Mouse (Mus musculus) kidney, adult 2 months (tissue): ENCODE measurements around the gene Vmn1r64. TPM values are rescaled to one million over a fixed set of nuclear protein-coding genes. Genes with fewer than 3 reads are reported as not detected.
"Not testable (repeated sequence)": the region's sequence is repeated elsewhere in the genome, so short reads cannot be mapped to it uniquely, and the experiment has no call there.

Experiments used
- DNase-seq: peaks from one replicate; pipeline ENCODE4 v3.0.0; 2021
- H3K27ac ChIP-seq: fragments of 200-500 bp; 2 replicates; pipeline ENCODE4 v1.5.1; 2012; ENCODE audit warnings: low read depth, low read length, control low read depth, inconsistent platforms; ENCODE audit not compliant: insufficient read depth
- H3K27me3 ChIP-seq: fragments of 200-500 bp; replicated peaks from 2 replicates; pipeline ENCODE4 v1.6.1; 2012; ENCODE audit warnings: mild to moderate bottlenecking, moderate library complexity, low read length, inconsistent platforms; ENCODE audit not compliant: control insufficient read depth, insufficient read depth
- H3K36me3 ChIP-seq: fragments of 200-500 bp; 2 replicates; pipeline ENCODE4 v1.6.1; 2012; ENCODE audit warnings: mild to moderate bottlenecking, moderate library complexity, low read length, inconsistent platforms; ENCODE audit not compliant: control insufficient read depth, insufficient read depth
- H3K4me1 ChIP-seq: fragments of 200-500 bp; 2 replicates; pipeline ENCODE4 v1.6.1; 2011; ENCODE audit warnings: low read length; ENCODE audit not compliant: control insufficient read depth, insufficient read depth
- H3K4me3 ChIP-seq: fragments of 200-500 bp; 2 replicates; pipeline ENCODE4 v1.5.1; 2011; ENCODE audit warnings: mild to moderate bottlenecking, low read depth, low read length, control low read depth; ENCODE audit not compliant: insufficient read depth
- CTCF ChIP-seq: fragments of 200-500 bp; conservative IDR thresholded peaks from 2 replicates; pipeline ENCODE4 v1.5.1; 2011; ENCODE audit warnings: low read depth, mild to moderate bottlenecking, control low read depth, low read length, moderate library complexity, mixed read lengths; ENCODE audit not compliant: insufficient read depth, insufficient read length
- POLR2A ChIP-seq: fragments of 200-500 bp; IDR thresholded peaks from one replicate; pipeline ENCODE4 v1.6.1; 2011; ENCODE audit warnings: low read depth, low read length, control low read depth
- WGBS: fragments of 180-500 bp; shearing (Covaris S2); methylation state at CpG from one replicate; pipeline ENCODE4 v1.1.7; 2018; 5-methylcytosine and 5-hydroxymethylcytosine counted together
- polyA plus RNA-seq: library from polyadenylated mRNA; depleted of rRNA; stranded (reverse); fragments of >200 nt; gene quantifications from 2 replicates; pipeline ENCODE4 v1.2.3, GENCODE M21; 2012; rRNA removed

Gene Vmn1r64
- polyA plus RNA-seq = not detected in 2 replicates

GRCm38 (mm10) chr7:5884442-5884841 lies at the start of gene Vmn1r64:
Gene Vmn1r64 (minus strand): TSS chr7:5884542.
- H3K36me3 ChIP-seq = no peaks in the 10 kb centered on the region
- no peak for TF ChIP-seq POLR2A
- TF ChIP-seq CTCF = no peak
- DNase-seq = no peak

GRCm38 (mm10) chr7:5899238-5899637 lies 14.9 kb upstream of the Vmn1r64 start:
- no peak for TF ChIP-seq POLR2A
- TF ChIP-seq CTCF = no peak
- no peaks in the 10 kb centered on the region for H3K36me3 ChIP-seq
- 81% methylated on average over 4 of the region's 4 CpGs for WGBS
- no peaks in the 10 kb centered on the region for H3K27me3 ChIP-seq
- no peak for DNase-seq
- no peaks in the 10 kb centered on the region for H3K4me1 ChIP-seq
- no peak overlapping the region for H3K27ac ChIP-seq
- H3K4me3 ChIP-seq = no peak overlapping the region

More at GRCm38 (mm10) chr7:5884442-5884841, at the start of gene Vmn1r64:
- Histone ChIP-seq H3K27ac (no peak within 1 kb of the TSS), H3K27me3 (no peaks in the 10 kb centered on the region), H3K4me3 (no peak within 1 kb of the TSS), H3K4me1 (no peaks in the 10 kb centered on the region)

- not testable (repeated sequence) for H3K4me1 ChIP-seq, DNase-seq, H3K36me3 ChIP-seq, H3K27me3 ChIP-seq, H3K4me3 ChIP-seq, H3K27ac ChIP-seq
- WGBS = 54% methylated on average over 2 of the region's 2 CpGs
Measured at GRCm38 (mm10) chr7:5897245-5897644, 12.9 kb upstream of the Vmn1r64 start.

Other genes with a start within 250 kb of the Vmn1r64 start
- not detected in 2 replicates for gene Vmn1r62, start 210.9 kb downstream of the Vmn1r64 start, polyA plus RNA-seq
- gene Vmn1r63, start 79.1 kb downstream of the Vmn1r64 start, polyA plus RNA-seq = not detected in 2 replicates
- not detected in 2 replicates for gene Vmn1r65, start 126.5 kb upstream of the Vmn1r64 start, polyA plus RNA-seq
- not detected in 2 replicates for gene Nlrp4c, start 160.6 kb upstream of the Vmn1r64 start, polyA plus RNA-seq